ENCODE assay signal across 8 mouse cellular contexts in genomic region chr13:67637294-67638007, GRCm38 (mm10). TPM values are rescaled to one million over a fixed set of nuclear protein-coding genes. Genes with fewer than 3 reads are reported as not detected.
A peak's percentile ranks its signal among the peaks of the same experiment; 100 is the strongest.
DNase-seq lines count a peak whose midpoint lies in the region; ATAC-seq lines count a peak whose summit lies in the region.

Gm49345 (minus strand) TSS chr13:67637769.
Zfp729a (minus strand) TSS chr13:67637791.

- H3K79me2 ChIP-seq in macrophage (ENCODE audit: inconsistent target), result peaks cover 46% of the 10 kb centered on the region

- H3K4me1 ChIP-seq in hindbrain, embryonic 16.5 days (ENCODE audit: control insufficient read depth, insufficient read depth, low read depth, low read length), result peaks cover 4% of the 10 kb centered on the region

- ATAC-seq in hindbrain, embryonic 16.5 days, result peak; percentile 99

- no peaks in the 10 kb centered on the region for H3K9me3 ChIP-seq in hindbrain, embryonic 16.5 days (ENCODE audit: control insufficient read depth, low read length)

- peak within 1 kb of the TSS; percentile 60 for H3K27ac ChIP-seq in hindbrain, embryonic 16.5 days (ENCODE audit: low read depth, low read length)
- H3K27ac ChIP-seq in macrophage, result peak within 1 kb of the TSS; percentile 87

- H3K4me2 ChIP-seq in hindbrain, embryonic 16.5 days (ENCODE audit: low read length), result peak within 1 kb of the TSS; percentile 61

- H3K4me3 ChIP-seq in hindbrain, embryonic 16.5 days (ENCODE audit: low read length), result peak within 1 kb of the TSS; percentile 85
- peak within 1 kb of the TSS; percentile 98 for H3K4me3 ChIP-seq in macrophage (ENCODE audit: inconsistent target)

- no peaks in the 10 kb centered on the region for H3K27me3 ChIP-seq in hindbrain, embryonic 16.5 days (replicated peaks; ENCODE audit: control insufficient read depth, insufficient read depth, low read length)

- DNase-seq in WW6 (ENCODE audit: low read depth, low spot score), result peak; percentile 54
- DNase-seq in cerebellum, postnatal 4 days (ENCODE audit: low spot score in 2 of 2), result peak; percentile 41 to 56
- DNase-seq in gastrocnemius, adult 18-20 months (ENCODE audit: low spot score), result peak; percentile 89
- peak; percentile 87 to 88 for DNase-seq in left cerebral cortex, adult 18-20 months (ENCODE audit: low spot score in 2 of 2)
- peak; percentile 92 for DNase-seq in right cerebral cortex, adult 18-20 months
- DNase-seq in urinary bladder, postnatal 10 days (ENCODE audit: low spot score), result peak; percentile 22

- WGBS in hindbrain, embryonic 16.5 days, result under 1% methylated on average over 19 of the region's 19 CpGs
- WGBS in macrophage (ENCODE audit: missing documents), result under 1% methylated on average over 19 of the region's 19 CpGs

- H3K9ac ChIP-seq in hindbrain, embryonic 16.5 days (ENCODE audit: low read depth, low read length), result peak within 1 kb of the TSS; percentile 77

- H3K36me3 ChIP-seq in hindbrain, embryonic 16.5 days (ENCODE audit: control insufficient read depth, insufficient read depth, low read length), result no peaks in the 10 kb centered on the region
- H3K36me3 ChIP-seq in macrophage (ENCODE audit: inconsistent target), result peaks cover 10% of the 10 kb centered on the region; the same call in 1 of the 2 replicates

RNA-seq across cellular contexts. Expression of gene Gm49345, which starts in this region (rescaled TPM):
- under 1 TPM; 0.17 to 0.80 TPM for total RNA-seq in gastrocnemius, adult 18-20 months (2021)
- polyA plus RNA-seq in hindbrain, embryonic 16.5 days (2015; fragmentation: Nextera tagmentation; extraction: Ambion mirVana), result 0.16 TPM in 1 of 2 replicates, not detected in the other
- 1 to 10 TPM; 1.4 to 3.3 TPM for total RNA-seq in left cerebral cortex, adult 18-20 months (2021)
- total RNA-seq in macrophage (2018; cell fraction: chromatin; rRNA removed), result 1 to 10 TPM in 2 of 26 experiments, under 1 TPM in 1, not detected in 23; 0.74 to 1.5 (median 1.2) TPM
- not detected for total RNA-seq in macrophage (2018; cell fraction: cytosol; rRNA removed)
- not detected for total RNA-seq in macrophage (2018; cell fraction: nucleus; rRNA removed)
- polyA plus RNA-seq in macrophage (2018), result not detected in 3 replicates

RNA-seq across cellular contexts. Expression of gene Zfp729a, which starts in this region (rescaled TPM):
- total RNA-seq in gastrocnemius, adult 18-20 months (2021), result 1 to 10 TPM; 2.8 to 3.5 TPM
- polyA plus RNA-seq in hindbrain, embryonic 16.5 days (2015; fragmentation: Nextera tagmentation; extraction: Ambion mirVana), result 2.1 and 3.1 TPM in 2 replicates
- 1 to 10 TPM; 8.5 to 9.0 TPM for total RNA-seq in left cerebral cortex, adult 18-20 months (2021)
- 10 to 100 TPM in 25 of 26 experiments, 1 to 10 TPM in 1; 9.4 to 36.4 (median 18.8) TPM for total RNA-seq in macrophage (2018; cell fraction: chromatin; rRNA removed)
- total RNA-seq in macrophage (2018; cell fraction: cytosol; rRNA removed), result 10 to 100 TPM in 3 of 26 experiments, 1 to 10 TPM in 23; 3.2 to 11.2 (median 7.3) TPM
- total RNA-seq in macrophage (2018; cell fraction: nucleus; rRNA removed), result 10 to 100 TPM in 24 of 26 experiments, 1 to 10 TPM in 2; 8.1 to 41.9 (median 13.4) TPM
- 5.2 to 8.7 TPM (median 6.5 TPM) in 3 replicates for polyA plus RNA-seq in macrophage (2018)

Comparison
In these comparisons a context has a peak if more than half of its experiments do, and no peak if none do; other contexts are left out.
1. Peak in every context shown above with its lines: DNase-seq, ATAC-seq, H3K4me3 ChIP-seq and H3K27ac ChIP-seq.
2. DNase-seq: peak in every context shown above with its lines; median percentile 92 in right cerebral cortex, adult 18-20 months; 89 in gastrocnemius, adult 18-20 months; 88 in left cerebral cortex, adult 18-20 months; 54 in WW6; 48 in cerebellum, postnatal 4 days; 22 in urinary bladder, postnatal 10 days.